Mouse (Mus musculus) natural killer cell, adult 2 months (primary cell): ENCODE data around the gene Kcnb1.
A peak's percentile ranks its signal among the peaks of the same experiment; 100 is the strongest.

ENCODE experiments used
- DNase-seq, 2 experiments: peaks; one replicate each; pipeline ENCODE4 v3.0.0; 2022; ENCODE audit warnings: low spot score in 2 of 2

Kcnb1 gene

DNA sequence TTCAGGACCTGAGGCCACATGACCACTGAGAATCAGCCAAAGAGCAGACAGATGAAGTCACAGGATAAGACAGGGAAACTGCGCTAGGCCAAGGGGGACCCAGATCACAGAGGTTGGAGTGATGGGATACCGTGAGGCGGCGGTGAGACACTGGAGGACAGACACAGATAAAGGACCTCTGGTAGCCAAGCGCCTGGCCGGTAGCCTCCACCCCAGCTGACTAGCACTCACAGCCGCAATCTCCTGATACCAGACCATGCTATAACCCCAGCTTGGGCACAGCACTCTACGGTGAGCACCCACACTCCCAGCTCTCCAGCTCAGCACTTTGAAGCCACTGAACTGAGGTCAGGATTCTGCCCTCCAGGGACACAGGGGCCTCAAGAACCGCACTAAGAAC lies 26.4 kb downstream of the Kcnb1 start:
- DNase-seq: no peak

DNA sequence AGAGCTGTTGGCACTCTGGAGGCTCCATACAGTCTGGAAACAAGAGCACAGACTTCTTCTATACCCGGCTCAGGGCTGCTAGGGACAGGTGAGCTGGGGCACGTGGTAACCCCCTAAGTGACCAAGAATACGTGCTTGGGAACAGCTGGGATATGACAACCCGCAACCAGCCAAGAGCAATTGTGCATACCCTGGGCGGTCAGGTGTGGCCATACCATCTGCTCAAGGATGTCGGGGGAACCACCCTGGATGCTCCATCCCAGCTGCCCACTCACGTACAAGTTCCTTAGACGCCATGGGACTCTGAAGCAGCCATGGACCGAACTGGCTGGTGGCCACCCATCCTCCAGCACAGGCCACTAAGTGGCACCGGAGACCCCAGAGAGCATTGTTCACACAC lies 26.8 kb downstream of the Kcnb1 start:
- DNase-seq: no peak

DNA sequence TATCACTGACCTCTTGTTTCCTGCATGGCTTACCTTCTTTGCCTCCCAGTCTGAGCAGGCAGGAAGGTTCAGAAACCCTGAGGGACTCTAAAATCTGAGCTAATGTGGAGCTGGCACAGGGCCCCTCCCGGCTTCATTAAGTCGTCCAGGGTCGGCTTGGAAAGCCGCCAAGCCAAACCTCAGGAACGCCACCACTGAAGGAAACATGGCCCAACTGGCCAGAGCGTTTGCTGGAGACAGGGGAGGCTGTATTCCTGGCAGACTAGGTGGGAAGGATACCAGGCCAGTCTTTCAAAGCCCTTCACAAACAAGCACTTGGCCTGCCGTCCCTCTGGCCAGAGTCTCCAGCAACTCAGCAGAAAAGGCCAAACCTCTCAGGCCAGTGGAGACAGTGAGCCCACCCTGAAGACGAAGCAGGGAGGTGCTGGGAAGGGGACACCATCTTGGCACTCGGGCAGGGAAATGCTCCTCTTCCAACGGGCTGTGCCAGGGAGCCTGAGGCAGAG lies 27.4 kb downstream of the Kcnb1 start:
- no peak for DNase-seq

DNA sequence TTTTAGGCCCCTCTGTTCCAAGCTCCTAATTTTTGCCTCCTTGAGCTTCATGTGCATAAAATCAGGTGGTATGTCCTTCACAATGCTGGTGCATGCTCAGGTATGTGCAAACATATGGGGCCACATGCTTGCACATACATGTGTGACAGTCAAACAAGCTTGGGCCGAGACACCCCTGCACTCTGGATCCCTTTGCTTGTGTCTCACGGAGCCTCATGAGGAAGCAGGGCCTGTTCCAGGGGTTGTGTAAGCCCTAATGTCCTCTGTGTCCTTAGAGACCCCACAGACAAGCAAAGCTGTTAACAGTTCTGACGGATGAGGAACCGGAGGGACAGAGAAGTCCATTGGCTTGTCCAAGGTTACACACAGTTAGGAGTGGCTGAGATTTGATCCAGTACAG lies 30.2 kb downstream of the Kcnb1 start:
- no peak for DNase-seq

DNA sequence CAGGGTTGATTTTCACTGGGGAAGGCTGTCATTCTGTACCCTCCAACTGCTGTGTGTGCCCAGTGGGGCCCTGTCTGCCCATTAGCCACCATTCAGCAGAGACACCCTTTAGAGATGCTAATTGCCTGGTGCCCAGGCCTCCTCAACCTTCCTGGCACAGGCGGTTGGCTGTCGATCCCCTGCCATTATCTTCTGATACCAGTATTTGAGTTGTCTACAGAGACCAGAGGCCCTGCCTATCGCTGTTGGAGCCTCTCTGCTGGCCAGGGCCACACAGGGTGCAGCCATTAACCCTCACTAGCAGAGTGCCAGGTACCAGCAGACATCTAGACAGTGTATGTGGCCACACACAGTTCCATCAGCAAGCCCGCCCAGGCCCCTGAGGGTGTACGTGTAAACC lies 31.2 kb downstream of the Kcnb1 start:
- no peak for DNase-seq

DNA sequence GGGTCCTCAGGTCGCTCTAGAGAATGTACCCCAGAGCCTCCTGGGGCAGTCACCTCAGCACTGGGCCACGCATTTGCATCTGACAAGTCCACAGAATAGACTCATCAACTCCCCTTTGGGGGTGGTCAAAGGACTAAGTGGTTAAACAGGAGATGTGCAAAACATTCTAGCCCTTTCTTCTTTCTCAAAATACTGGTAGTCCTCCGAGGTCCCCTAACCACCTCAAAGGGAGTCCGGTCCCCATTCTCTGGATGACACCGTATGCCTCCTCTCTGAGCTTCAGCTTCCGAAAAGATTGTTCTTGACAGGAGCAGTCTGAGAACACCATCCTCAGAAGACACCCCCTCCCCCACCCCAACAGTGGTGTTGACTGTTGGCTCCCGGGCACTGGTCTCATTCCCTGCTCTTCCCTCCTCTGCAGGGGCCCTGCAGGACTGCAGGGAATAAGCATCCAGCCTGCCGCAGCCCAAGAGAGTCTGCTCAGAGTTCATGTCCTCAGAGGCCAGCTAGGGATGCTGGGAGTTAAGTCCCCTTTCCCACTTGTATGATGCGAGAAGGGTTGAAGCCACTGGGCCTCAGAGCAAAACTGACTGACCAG lies 33.7 kb downstream of the Kcnb1 start:
- no peak for DNase-seq

DNA sequence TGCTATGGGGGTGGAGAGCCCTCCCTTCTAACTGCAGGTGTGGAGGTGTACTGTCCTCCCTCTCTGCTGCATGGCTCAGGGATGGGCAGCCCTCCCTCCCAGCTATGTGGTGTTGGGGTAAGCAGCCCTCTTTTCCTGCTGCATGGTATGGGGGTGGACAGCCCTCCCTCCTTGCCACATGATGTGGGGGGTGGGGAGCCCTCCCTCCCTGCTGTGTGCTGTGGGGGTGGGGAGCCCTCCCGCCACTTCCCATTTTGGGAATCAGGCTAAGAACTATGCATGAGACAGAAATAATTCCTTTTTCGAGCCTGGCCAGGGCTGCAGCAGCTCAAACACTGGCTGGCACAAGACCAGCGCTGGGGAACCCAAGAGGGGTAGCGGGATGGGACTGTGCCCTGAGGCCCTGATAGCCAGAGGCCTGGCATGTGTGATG lies 34.4 kb downstream of the Kcnb1 start:
- DNase-seq: no peak

DNA sequence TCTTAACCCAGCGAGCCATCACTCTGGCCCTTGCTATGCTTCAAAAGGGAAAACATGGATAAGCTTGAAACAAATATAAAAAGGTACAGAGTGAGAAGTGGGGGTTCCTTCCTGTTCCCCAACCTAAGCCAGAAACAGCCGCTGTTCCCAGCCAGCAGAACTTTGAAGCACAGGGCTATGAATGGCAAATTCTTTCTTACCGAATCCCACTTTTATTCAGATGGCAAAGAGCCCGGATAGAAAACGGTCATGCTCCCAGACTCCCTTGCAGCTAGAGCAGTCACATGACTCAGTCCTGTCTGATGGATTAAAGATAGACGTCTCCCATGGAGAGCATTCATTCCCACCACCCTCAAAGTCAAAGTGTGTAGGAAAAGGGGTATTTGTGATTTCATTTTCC lies 39.1 kb downstream of the Kcnb1 start:
- DNase-seq: no peak

DNA sequence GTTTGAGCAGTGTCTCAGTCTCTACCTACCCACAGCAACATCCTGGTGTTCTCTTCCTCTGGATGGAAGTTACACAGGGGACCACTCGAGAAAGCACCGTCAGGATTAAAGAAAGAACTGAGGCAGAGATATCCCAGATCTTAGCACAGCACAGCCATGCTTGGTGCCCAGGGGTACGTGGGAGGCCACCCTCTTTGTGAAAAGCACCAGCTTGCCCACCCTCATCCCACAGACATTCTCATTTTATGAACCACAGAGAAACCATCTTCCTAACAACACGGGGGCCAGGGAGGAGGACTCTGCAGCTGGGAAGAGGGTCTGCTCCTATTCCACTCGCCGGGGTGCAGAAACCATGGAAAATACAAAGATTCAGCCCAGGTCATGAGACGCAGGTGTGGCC lies 39.8 kb downstream of the Kcnb1 start:
- DNase-seq: no peak

DNA sequence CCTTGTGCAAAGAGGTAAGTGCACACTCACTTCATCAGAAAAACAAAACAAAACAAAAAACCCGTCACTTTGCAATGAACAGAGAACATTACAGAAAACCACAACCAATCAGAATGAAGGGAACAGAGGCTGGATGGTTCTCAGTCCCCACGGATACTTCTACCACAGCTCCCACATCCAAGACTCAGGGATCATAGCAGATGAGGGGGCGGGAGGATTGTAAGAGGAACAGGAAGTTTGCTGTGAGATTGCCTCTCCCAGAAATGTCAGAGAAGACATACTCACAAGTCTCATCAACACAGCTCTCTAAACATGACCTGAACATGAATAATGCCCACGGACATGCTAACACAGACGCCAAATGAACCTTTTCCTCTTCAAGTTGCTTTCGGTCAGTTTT lies 40.9 kb downstream of the Kcnb1 start:
- no peak for DNase-seq

DNA sequence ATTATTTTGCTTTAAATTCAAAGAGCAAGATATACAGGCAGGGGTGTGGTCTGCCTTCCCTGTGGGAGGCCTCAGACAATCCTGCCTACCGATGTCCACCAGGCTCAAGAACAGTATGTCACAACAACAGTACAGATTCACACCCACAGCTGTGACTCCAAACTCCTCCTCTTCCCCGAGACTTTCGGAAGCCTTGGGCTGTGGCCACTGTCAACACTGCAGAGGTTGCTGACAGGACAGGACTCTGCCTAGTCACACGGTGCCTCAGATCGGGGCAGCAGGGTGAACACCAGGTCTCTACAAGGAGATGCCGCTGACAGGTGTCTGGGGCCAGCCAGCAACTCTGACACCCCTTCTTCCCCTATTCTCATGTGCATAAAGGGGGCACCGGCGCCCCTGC lies 42.2 kb downstream of the Kcnb1 start:
- peak; percentile 33 to 49 for DNase-seq

DNA sequence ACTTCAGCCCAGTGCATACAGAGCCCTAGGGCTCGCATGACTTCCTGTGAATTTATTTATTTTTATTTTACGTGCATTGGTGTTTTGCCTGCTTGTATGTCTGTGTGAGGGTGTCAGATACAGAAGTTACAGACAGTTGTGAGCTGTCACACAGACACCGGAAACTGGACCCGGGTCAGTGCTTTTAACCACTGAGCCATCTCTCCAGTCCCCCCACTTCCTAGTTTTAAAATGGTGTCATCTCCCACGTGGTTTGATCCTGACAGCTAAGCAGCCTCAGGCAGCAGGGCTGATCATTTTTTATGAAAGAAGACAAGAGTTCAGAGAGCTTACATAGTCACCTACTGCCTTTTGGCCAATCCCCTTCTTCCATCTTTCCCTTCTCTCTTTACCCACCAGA lies 44.1 kb downstream of the Kcnb1 start:
- peak; percentile 51 to 78 for DNase-seq

DNA sequence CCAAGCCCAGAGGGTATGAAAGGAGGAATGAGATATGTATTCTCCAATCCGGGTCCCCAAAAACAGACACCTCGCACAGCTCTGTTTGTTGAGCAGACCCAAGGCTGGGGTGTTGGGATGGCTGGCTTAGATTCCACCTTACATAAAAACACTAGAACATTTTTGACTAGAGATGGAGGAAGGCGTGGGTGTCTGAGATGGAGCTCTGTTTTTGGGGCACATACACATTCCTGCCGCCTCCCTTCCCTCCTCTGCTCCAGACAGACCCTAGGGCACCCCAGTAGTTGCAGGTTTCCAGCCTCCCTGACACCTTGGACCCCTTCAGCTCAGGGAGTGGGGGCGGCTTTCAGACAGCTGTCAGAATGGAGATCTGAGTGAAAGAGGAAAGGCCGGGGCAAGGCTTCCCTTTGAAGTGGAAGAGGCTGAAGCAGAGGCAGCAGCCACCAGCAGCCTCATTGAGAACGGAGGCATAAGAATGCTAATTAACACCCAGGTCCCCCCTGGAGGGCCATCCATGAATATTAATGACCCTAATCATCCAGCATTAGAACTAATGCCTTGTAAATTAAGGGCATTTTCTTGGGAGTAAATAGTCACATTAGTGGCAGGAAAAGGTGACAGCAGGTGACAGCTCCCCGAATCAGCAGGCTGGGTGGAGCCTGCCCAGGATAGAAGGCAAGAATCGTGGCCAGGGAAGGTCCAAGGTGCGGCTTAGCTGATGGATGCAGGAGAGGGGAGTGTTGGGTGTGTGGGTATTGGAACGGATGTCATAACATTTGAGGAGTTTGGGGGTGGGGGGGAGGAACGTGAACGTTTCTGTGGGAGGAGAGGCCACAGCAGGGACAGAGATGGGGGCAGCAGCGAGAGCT lies 45.3 kb downstream of the Kcnb1 start:
- no peak for DNase-seq

DNA sequence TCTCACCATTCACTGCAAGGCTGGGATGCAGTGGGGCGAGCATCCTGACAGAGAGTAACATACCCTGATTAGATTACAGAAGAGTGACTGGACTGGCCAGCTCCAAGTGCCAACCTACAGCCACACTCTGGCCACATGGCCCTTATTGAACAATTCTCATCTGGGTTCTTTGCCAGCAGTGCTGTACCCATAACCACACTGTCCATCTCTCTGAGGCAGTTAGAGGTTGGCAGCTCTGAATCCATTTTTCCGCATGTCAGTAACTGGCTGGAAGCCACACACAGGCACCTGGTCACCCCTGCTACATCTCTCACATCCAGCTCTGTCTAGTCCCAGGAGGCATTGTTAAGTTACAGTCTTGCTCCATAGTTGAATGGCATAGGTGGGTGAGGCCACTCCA lies 46.0 kb downstream of the Kcnb1 start:
- DNase-seq: no peak

DNA sequence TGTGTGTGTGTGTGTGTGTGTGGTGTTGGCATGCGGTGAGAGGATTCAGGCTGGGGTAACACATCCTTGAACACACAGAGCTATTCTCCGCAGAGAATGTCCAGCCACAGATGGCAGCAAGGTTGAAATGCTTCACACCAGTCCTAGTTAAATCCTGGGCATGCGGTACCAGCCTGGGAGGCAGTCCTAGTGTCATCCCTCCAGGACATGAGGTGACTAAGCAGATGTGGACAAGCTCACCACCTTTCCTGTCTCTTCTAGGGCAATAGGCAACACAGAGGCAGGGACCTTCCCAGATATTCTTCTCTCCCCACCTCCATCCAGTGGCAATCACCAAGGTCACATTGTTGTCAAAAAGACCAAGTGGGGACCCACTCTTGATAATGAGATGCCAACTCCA lies 47.7 kb downstream of the Kcnb1 start:
- DNase-seq: no peak

DNA sequence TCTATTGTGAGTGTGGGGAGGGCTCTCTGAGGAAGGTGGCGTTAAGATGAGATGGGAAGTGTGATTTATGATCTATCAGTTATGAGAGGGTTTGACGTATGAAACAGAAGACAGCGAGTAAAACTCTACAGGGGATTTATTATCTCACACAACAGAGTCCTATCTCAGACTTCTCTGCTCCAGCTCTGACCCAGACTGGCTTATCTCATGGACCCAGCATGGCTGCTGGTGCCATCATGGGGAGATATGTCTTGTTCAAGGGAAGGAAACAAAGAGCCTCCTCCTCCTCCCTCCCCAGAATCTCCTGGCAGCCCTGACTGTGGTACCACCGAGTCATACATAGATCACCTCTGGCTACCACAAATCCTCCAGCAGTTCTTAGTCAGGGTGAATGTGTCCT lies 48.1 kb downstream of the Kcnb1 start:
- no peak for DNase-seq

DNA sequence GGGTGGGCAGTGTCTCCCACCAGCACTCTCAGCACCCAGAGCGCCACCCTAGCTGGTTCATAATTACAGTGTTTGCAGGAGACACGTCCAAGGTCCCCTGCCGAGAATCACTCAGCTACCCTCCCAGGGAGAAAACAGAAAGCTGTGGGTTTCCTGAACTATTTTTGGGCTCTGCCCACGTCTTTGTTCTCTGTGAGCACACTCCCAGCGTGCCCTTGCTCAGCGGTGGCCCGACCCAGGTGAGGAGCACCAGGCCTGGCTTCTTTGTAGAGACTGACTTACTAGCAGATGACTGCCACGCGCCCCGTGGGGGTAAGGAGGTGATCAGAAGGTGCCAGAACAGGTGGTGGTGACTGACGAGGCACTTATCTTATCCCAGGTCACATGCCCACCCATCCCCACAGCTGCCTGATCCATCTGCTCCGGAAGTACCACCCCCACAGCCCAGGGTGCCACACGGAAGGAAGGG lies 50.1 kb downstream of the Kcnb1 start:
- DNase-seq: peak in 1 of 2 experiments; percentile 45

DNA sequence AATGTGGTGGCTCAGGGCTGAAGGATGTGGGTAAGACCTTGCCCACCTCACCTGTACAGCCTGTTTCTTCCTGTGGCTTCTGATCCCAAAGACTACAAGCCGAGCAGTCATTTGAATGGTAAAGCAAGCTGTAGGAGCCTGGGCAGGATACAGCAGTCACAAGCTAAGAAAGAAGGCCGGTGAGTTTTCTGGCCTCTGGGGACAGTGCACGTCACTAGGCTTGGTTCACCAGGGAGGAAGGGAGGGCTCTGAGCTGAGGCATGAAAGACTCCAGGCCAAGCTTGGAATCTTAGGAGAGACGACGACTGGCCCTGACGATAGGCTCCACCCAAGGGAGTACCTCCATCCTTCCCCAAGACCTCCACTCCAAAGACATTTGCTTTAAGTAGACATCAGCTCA lies 51.3 kb downstream of the Kcnb1 start:
- no peak for DNase-seq

DNA sequence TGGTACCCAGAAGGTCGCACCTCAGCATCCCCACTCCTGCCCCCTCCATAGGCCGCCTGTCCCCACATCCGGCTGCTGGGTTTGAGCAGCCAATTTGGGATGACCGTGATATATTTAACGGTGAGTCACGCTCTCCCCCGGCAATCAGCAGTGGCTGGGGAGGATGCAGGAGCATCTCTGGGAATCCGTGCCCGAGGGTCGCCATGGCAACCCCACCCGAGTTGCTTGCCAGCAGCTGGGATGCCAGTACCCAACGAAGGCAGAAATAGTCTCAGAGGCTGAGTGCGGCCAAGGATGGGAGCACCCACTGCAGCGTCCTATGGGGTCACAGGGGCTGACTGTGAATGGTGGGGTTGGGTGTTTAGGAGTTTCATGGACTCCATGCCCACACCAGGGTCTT lies 53.0 kb downstream of the Kcnb1 start:
- no peak for DNase-seq

DNA sequence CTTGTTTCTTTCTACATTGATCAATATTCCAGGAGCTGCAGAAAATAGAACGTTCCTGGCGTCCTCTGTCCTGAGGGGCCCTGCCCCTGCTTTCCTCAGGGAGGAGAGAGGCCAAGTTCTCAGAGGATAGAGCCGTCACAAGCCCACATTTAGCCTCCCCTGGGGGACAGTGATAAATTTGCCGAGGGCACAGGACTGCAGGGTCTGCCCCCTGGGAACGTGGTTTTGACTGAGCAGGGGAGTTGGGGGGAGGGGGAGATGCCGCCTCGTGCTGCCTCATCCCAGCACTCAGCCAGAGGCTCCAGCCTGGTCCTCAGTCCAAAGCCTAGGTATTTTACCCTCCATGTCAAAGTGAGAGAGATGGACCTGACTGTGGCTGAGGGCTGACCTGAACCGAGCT lies 57.9 kb downstream of the Kcnb1 start:
- no peak for DNase-seq

DNA sequence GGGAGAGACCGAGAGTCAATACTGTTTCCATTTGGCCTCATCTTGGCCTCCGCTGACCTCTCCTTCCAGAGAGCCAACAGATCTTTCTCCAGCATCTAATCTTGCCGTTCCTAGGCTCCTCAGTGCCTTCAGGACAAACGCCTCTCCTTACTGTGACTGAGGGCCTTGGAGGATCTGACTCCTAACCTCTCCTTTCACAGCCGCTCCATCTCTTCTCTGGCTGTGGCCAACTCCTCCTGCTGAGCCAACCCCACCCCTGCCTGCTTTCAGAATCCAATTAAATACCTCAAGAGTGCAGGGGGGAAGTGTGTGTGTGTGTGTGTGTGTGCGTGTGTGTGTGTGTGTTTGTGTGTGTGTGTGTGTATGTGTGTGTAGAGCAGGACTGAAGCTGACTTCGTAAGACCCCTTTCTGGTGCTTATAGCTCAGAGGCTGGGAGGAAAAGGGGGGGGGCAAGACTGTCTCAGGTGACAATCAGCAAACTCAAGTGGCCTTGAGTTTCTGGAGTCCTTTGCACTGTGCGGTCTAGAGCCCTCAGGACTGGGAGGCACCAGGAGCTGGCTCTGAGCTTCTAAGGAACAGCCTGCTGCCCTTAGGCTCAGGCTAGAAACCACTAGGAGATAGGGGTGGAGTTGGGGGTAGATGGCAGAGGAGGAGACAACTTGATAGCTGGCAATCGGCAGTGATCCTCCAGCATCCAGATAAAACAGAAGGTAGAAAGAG lies 59.7 kb downstream of the Kcnb1 start:
- no peak for DNase-seq

DNA sequence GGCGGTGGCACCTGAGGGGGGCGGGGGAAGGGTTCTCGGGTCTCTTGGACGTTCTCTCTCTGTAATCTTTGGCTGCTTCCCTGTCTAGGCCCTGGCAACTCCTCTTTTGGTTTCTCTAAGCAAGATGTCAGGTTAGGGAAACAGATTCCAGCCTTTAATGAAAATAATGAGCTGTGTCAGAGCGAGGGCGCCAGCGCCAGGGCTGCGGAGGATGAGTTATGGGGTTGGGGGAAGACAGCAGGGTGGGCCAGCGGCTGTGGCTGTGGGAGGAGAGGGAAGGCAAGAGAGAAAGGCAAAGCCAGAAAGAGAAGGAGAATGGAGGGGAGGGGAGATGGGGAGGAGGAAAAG lies 60.4 kb downstream of the Kcnb1 start:
- no peak for DNase-seq
